30 mouse cellular contexts compared by ENCODE assay signal in genomic region chr6:123697213-123697612, GRCm38 (mm10). TPM values are rescaled to one million over a fixed set of nuclear protein-coding genes. Genes with fewer than 3 reads are reported as not detected.
DNase-seq lines count a peak whose midpoint lies in the region; ATAC-seq and TF ChIP-seq lines count a peak whose summit lies in the region.
"Had no signal": no experiment of that assay in that cellular context is flagged by ENCODE, and none has a peak within 500 bp of the region (broad histone marks: within the 10 kb centered on the region; RNA-seq: fewer than 3 reads in every experiment).

No protein-coding gene starts in this region.

- no peak overlapping the region for H3K9ac ChIP-seq in forebrain, embryonic 11.5 days (ENCODE audit: low read length)
- no peak overlapping the region for H3K9ac ChIP-seq in forebrain, embryonic 16.5 days (replicated peaks; ENCODE audit: low read depth, low read length)
- no peak overlapping the region for H3K9ac ChIP-seq in neural tube, embryonic 12.5 days
- no peak overlapping the region for H3K9ac ChIP-seq in hindbrain, embryonic 15.5 days
- H3K9ac ChIP-seq in heart, adult 2 months (ENCODE audit: low read depth, low read length): no peak overlapping the region
- H3K9ac ChIP-seq: embryonic facial prominence, embryonic 12.5 days; heart, embryonic 13.5 days; liver, embryonic 12.5 days; lung, embryonic 14.5 days; stomach, embryonic 15.5 days had no signal

- peaks cover 3% of the 10 kb centered on the region for H3K4me1 ChIP-seq in forebrain, embryonic 11.5 days (replicated peaks; ENCODE audit: control insufficient read depth, insufficient read depth, low read length)
- H3K4me1 ChIP-seq in forebrain, embryonic 16.5 days (replicated peaks; ENCODE audit: control insufficient read depth, insufficient read depth, low read length): peaks cover 3% of the 10 kb centered on the region; the same call in 1 of the 2 replicates
- no peaks in the 10 kb centered on the region for H3K4me1 ChIP-seq in neural tube, embryonic 12.5 days
- no peaks in the 10 kb centered on the region for H3K4me1 ChIP-seq in hindbrain, embryonic 15.5 days (replicated peaks)
- no peaks in the 10 kb centered on the region for H3K4me1 ChIP-seq in heart, adult 2 months (ENCODE audit: control insufficient read depth, insufficient read depth, low read length)
- H3K4me1 ChIP-seq: embryonic facial prominence, embryonic 12.5 days; heart, embryonic 13.5 days; liver, embryonic 12.5 days; stomach, embryonic 15.5 days had no signal

- no peaks in the 10 kb centered on the region for H3K9me3 ChIP-seq in forebrain, embryonic 11.5 days (ENCODE audit: control insufficient read depth, low read length)
- no peaks in the 10 kb centered on the region for H3K9me3 ChIP-seq in forebrain, embryonic 16.5 days (ENCODE audit: control insufficient read depth, low read length)
- H3K9me3 ChIP-seq in neural tube, embryonic 12.5 days: no peaks in the 10 kb centered on the region
- H3K9me3 ChIP-seq in hindbrain, embryonic 15.5 days: no peaks in the 10 kb centered on the region
- H3K9me3 ChIP-seq: embryonic facial prominence, embryonic 12.5 days; heart, embryonic 13.5 days; liver, embryonic 12.5 days; stomach, embryonic 15.5 days had no signal

- no peaks in the 10 kb centered on the region for H3K27me3 ChIP-seq in forebrain, embryonic 11.5 days (ENCODE audit: control insufficient read depth, insufficient read depth, low read length)
- H3K27me3 ChIP-seq in forebrain, embryonic 16.5 days (replicated peaks; ENCODE audit: control insufficient read depth, insufficient read depth, low read length): no peaks in the 10 kb centered on the region
- no peaks in the 10 kb centered on the region for H3K27me3 ChIP-seq in neural tube, embryonic 12.5 days (replicated peaks)
- no peaks in the 10 kb centered on the region for H3K27me3 ChIP-seq in hindbrain, embryonic 15.5 days
- H3K27me3 ChIP-seq in heart, adult 2 months (ENCODE audit: control insufficient read depth, insufficient read depth, low read length): no peaks in the 10 kb centered on the region
- H3K27me3 ChIP-seq: embryonic facial prominence, embryonic 12.5 days; heart, embryonic 13.5 days; liver, embryonic 12.5 days; stomach, embryonic 15.5 days had no signal

- no peak overlapping the region for H3K4me2 ChIP-seq in forebrain, embryonic 11.5 days (ENCODE audit: low read depth, low read length, severe bottlenecking)
- H3K4me2 ChIP-seq in forebrain, embryonic 16.5 days (ENCODE audit: low read length): no peak overlapping the region
- no peak overlapping the region for H3K4me2 ChIP-seq in neural tube, embryonic 12.5 days (replicated peaks)
- no peak overlapping the region for H3K4me2 ChIP-seq in hindbrain, embryonic 15.5 days
- H3K4me2 ChIP-seq: embryonic facial prominence, embryonic 12.5 days; heart, embryonic 13.5 days; liver, embryonic 12.5 days; lung, embryonic 14.5 days; stomach, embryonic 15.5 days had no signal

- intact Hi-C loops in heart, adult 2 months (cut with DNase I): no loop called here

- H3K79me2 ChIP-seq in heart, adult 2 months (replicated peaks; ENCODE audit: control insufficient read depth, insufficient read depth, low read length): no peaks in the 10 kb centered on the region

- H3K4me3 ChIP-seq in forebrain, embryonic 11.5 days (ENCODE audit: low read depth, low read length): no peak overlapping the region
- H3K4me3 ChIP-seq in forebrain, embryonic 16.5 days (replicated peaks; ENCODE audit: low read length): no peak overlapping the region
- H3K4me3 ChIP-seq in neural tube, embryonic 12.5 days: no peak overlapping the region
- no peak overlapping the region for H3K4me3 ChIP-seq in hindbrain, embryonic 15.5 days
- no peak overlapping the region for H3K4me3 ChIP-seq in heart, adult 2 months
- H3K4me3 ChIP-seq: embryonic facial prominence, embryonic 12.5 days; heart, embryonic 13.5 days; liver, embryonic 12.5 days; stomach, embryonic 15.5 days had no signal

- ATAC-seq in forebrain, embryonic 11.5 days (replicated peaks; ENCODE audit: low FRiP score): peak; percentile 69; the same call in 1 of the 2 replicates
- no peak; the same call in 1 of the 2 replicates for ATAC-seq in forebrain, embryonic 16.5 days
- peak; percentile 79 for ATAC-seq in neural tube, embryonic 12.5 days (ENCODE audit: low FRiP score, low read depth)
- ATAC-seq in hindbrain, embryonic 15.5 days (ENCODE audit: low FRiP score, low read depth): 0 out of 2 replicates have a peak, but pooled peaks have one; percentile 30
- ATAC-seq: liver, embryonic 12.5 days had no signal

- no peak for DNase-seq in forebrain, embryonic 11.5 days (ENCODE audit: low spot score)
- DNase-seq in neural tube, embryonic 10.5 days (ENCODE audit: extremely low spot score, low spot score): no peak
- DNase-seq in layer of hippocampus, adult 18-20 months (ENCODE audit: low spot score in 2 of 2): no peak
- no peak for DNase-seq in heart, adult 2 months
- DNase-seq in cerebellum, adult 9-11 months: no peak
- DNase-seq: cerebellum, postnatal 14 days; heart, postnatal 4 days; kidney, adult 11 months; lung, embryonic 14.5 days; lung, postnatal 4 days; right cerebral cortex, adult 18-20 months; thymus, adult 2 months had no signal

- no peak overlapping the region for H3K27ac ChIP-seq in forebrain, embryonic 11.5 days (ENCODE audit: low read depth, low read length)
- no peak overlapping the region for H3K27ac ChIP-seq in forebrain, embryonic 16.5 days (ENCODE audit: low read length)
- no peak overlapping the region for H3K27ac ChIP-seq in neural tube, embryonic 12.5 days
- H3K27ac ChIP-seq in hindbrain, embryonic 15.5 days (replicated peaks): no peak overlapping the region
- no peak overlapping the region for H3K27ac ChIP-seq in heart, adult 2 months
- H3K27ac ChIP-seq: embryonic facial prominence, embryonic 12.5 days; heart, embryonic 13.5 days; kidney, postnatal 0 days; liver, embryonic 12.5 days; stomach, embryonic 15.5 days had no signal

- no peak for TF ChIP-seq CTCF in heart, adult 2 months (IDR thresholded peaks at IDR 0.05)

- H3K36me3 ChIP-seq in forebrain, embryonic 11.5 days (ENCODE audit: control insufficient read depth, insufficient read depth, low read length): no peaks in the 10 kb centered on the region
- H3K36me3 ChIP-seq in forebrain, embryonic 16.5 days (ENCODE audit: control insufficient read depth, insufficient read depth): no peaks in the 10 kb centered on the region
- H3K36me3 ChIP-seq in neural tube, embryonic 12.5 days: no peaks in the 10 kb centered on the region
- no peaks in the 10 kb centered on the region for H3K36me3 ChIP-seq in hindbrain, embryonic 15.5 days
- H3K36me3 ChIP-seq in heart, adult 2 months (ENCODE audit: control insufficient read depth, insufficient read depth, low read length): no peaks in the 10 kb centered on the region
- H3K36me3 ChIP-seq: embryonic facial prominence, embryonic 12.5 days; heart, embryonic 13.5 days; liver, embryonic 12.5 days; stomach, embryonic 15.5 days had no signal

- TF ChIP-seq POLR2A in heart, adult 2 months (IDR thresholded peaks at IDR 0.05; ENCODE audit: insufficient read depth, low read depth, low read length): no peak

- TF ChIP-seq EP300 in heart, adult 2 months (IDR thresholded peaks at IDR 0.05; ENCODE audit: insufficient read depth, low read depth, low read length): no peak

RNA-seq across cellular contexts. Expression of gene Vmn2r23, which starts 5.3 kb away (rescaled TPM):
- not detected in 2 replicates for polyA plus RNA-seq in forebrain, embryonic 11.5 days (2014; fragmentation: Nextera tagmentation; extraction: Ambion mirVana)
- polyA plus RNA-seq in forebrain, embryonic 16.5 days (2015; fragmentation: Nextera tagmentation; extraction: Ambion mirVana): not detected in 2 replicates
- not detected in 2 replicates for polyA plus RNA-seq in neural tube, embryonic 12.5 days (2016; fragmentation: Nextera tagmentation; extraction: Ambion mirVana)
- polyA plus RNA-seq in hindbrain, embryonic 15.5 days (2015; fragmentation: Nextera tagmentation; extraction: Ambion mirVana): not detected in 2 replicates
- total RNA-seq in layer of hippocampus, adult 18-20 months (2021): not detected
- not detected for total RNA-seq in heart, adult 2 months (2021)
- polyA plus RNA-seq in heart, adult 2 months (2012; rRNA removed): not detected in 2 replicates
- total RNA-seq: adrenal gland, postnatal 4 days; CH12.LX; gastrocnemius, adult 18-20 months; granulocyte monocyte progenitor cell, adult 5-6 weeks; heart, postnatal 4 days; layer of hippocampus, adult 8-10 months; left cerebral cortex, adult 8-10 months; monocyte, adult 5-6 weeks had no signal
- polyA plus RNA-seq: embryonic facial prominence, embryonic 12.5 days; heart, embryonic 13.5 days; kidney, postnatal 0 days; limb, embryonic 11.5 days; liver, embryonic 12.5 days; lung, embryonic 14.5 days; small intestine, adult 2 months; stomach, embryonic 15.5 days; thymus, adult 2 months; urinary bladder, adult 2 months had no signal

RNA-seq across cellular contexts. Expression of gene Vmn2r22, which starts 46.7 kb away (rescaled TPM):
- polyA plus RNA-seq in forebrain, embryonic 11.5 days (2014; fragmentation: Nextera tagmentation; extraction: Ambion mirVana): not detected in 2 replicates
- not detected in 2 replicates for polyA plus RNA-seq in forebrain, embryonic 16.5 days (2015; fragmentation: Nextera tagmentation; extraction: Ambion mirVana)
- not detected in 2 replicates for polyA plus RNA-seq in neural tube, embryonic 12.5 days (2016; fragmentation: Nextera tagmentation; extraction: Ambion mirVana)
- polyA plus RNA-seq in hindbrain, embryonic 15.5 days (2015; fragmentation: Nextera tagmentation; extraction: Ambion mirVana): not detected in 2 replicates
- total RNA-seq in layer of hippocampus, adult 18-20 months (2021): not detected
- not detected for total RNA-seq in heart, adult 2 months (2021)
- not detected in 2 replicates for polyA plus RNA-seq in heart, adult 2 months (2012; rRNA removed)
- total RNA-seq: adrenal gland, postnatal 4 days; CH12.LX; gastrocnemius, adult 18-20 months; granulocyte monocyte progenitor cell, adult 5-6 weeks; heart, postnatal 4 days; layer of hippocampus, adult 8-10 months; left cerebral cortex, adult 8-10 months; monocyte, adult 5-6 weeks had no signal
- polyA plus RNA-seq: embryonic facial prominence, embryonic 12.5 days; heart, embryonic 13.5 days; kidney, postnatal 0 days; limb, embryonic 11.5 days; liver, embryonic 12.5 days; lung, embryonic 14.5 days; small intestine, adult 2 months; stomach, embryonic 15.5 days; thymus, adult 2 months; urinary bladder, adult 2 months had no signal
